Mouse (Mus musculus) CH12.LX (cell line): Measurements from ENCODE around the gene Dmrt2.

Experiments used
- CTCF ChIP-seq, 2 experiments: IDR thresholded peaks in 1 of 2; conservative IDR thresholded peaks in 1 of 2; 2 replicates each; pipeline ENCODE4 v1.5.1; 2011 to 2012; ENCODE audit warnings: low read depth in 2 of 2, low read length in 2 of 2, improper control_type of control experiment in 1 of 2, inconsistent platforms in 1 of 2, mild to moderate bottlenecking in 1 of 2, moderate library complexity in 1 of 2
- E2F4 ChIP-seq: IDR thresholded peaks from 2 replicates; pipeline ENCODE4 v1.6.1; 2011; ENCODE audit warnings: low read depth, low read length, improper control_type of control experiment; ENCODE audit not compliant: insufficient replicate concordance
- IRF4 ChIP-seq: IDR thresholded peaks from 2 replicates; pipeline ENCODE4 v1.6.1; 2014; ENCODE audit warnings: low read depth, mild to moderate bottlenecking, inconsistent platforms, low read length, improper control_type of control experiment
- MAFK ChIP-seq: IDR thresholded peaks from 2 replicates; pipeline ENCODE4 v1.6.1; 2011; ENCODE audit warnings: low read length, improper control_type of control experiment; ENCODE audit not compliant: insufficient replicate concordance
- MAX ChIP-seq: IDR thresholded peaks from 2 replicates; pipeline ENCODE4 v1.6.1; 2011; ENCODE audit warnings: low read length, improper control_type of control experiment
- POLR2A ChIP-seq: IDR thresholded peaks from 2 replicates; pipeline ENCODE4 v1.6.1; 2011; ENCODE audit warnings: low read depth, mild to moderate bottlenecking, improper control_type of control experiment, low read length
- TBP ChIP-seq: conservative IDR thresholded peaks from 2 replicates; pipeline ENCODE4 v1.6.1; 2011; ENCODE audit warnings: low read depth, low read length, improper control_type of control experiment
- ZC3H11A ChIP-seq: IDR thresholded peaks from 2 replicates; pipeline ENCODE4 v1.6.1; 2012; ENCODE audit warnings: low read depth, mild to moderate bottlenecking, inconsistent platforms, low read length, improper control_type of control experiment
- ZNF384 ChIP-seq: IDR thresholded peaks from 2 replicates; pipeline ENCODE4 v1.6.1; 2012; ENCODE audit warnings: low read depth, low read length, improper control_type of control experiment, inconsistent platforms

- TF ChIP-seq IRF4 = no peak
- TF ChIP-seq CTCF (conservative IDR thresholded peaks at IDR 0.05 in 1 of 2, IDR thresholded peaks at IDR 0.05 in 1 of 2; ENCODE audit: low read depth in 2 of 2, low read length in 2 of 2) = no peak
- TF ChIP-seq ZNF384 = no peak
- TF ChIP-seq POLR2A = no peak
- no peak for TF ChIP-seq E2F4
- no peak for TF ChIP-seq MAX
- TF ChIP-seq ZC3H11A = no peak
- TF ChIP-seq TBP = no peak
- no peak for TF ChIP-seq MAFK
These were observed 42.7 kb downstream of the Dmrt2 start for GRCm38 (mm10) chr19:25714927-25715326.
